Mouse (Mus musculus): Measurements from ENCODE around the gene Siah1b. TPM values are rescaled to one million over a fixed set of nuclear protein-coding genes. Genes with fewer than 3 reads are reported as not detected.

Siah1b gene
- polyA plus RNA-seq, 1 experiment = 8.8 TPM

- TF ChIP-seq POLR2A (IDR thresholded peaks at IDR 0.05; ENCODE audit: extremely low read depth, insufficient read depth, low read length) = no peak
- no peak for TF ChIP-seq CTCF (IDR thresholded peaks at IDR 0.05; ENCODE audit: extremely low read depth, insufficient read depth, low read length)
- H3K4me1 ChIP-seq (ENCODE audit: control insufficient read depth, insufficient read depth, low read length) = no peaks in the 10 kb centered on the region
- H3K27ac ChIP-seq (ENCODE audit: insufficient read depth, low read length) = no peak overlapping the region
- peak overlapping the region; percentile 20; the same call in 1 of the 2 replicates for H3K4me3 ChIP-seq (ENCODE audit: insufficient read depth, low read length)
Measured at GRCm38 (mm10) chrX:164042069-164042468, 34.2 kb downstream of the Siah1b start.

DNA sequence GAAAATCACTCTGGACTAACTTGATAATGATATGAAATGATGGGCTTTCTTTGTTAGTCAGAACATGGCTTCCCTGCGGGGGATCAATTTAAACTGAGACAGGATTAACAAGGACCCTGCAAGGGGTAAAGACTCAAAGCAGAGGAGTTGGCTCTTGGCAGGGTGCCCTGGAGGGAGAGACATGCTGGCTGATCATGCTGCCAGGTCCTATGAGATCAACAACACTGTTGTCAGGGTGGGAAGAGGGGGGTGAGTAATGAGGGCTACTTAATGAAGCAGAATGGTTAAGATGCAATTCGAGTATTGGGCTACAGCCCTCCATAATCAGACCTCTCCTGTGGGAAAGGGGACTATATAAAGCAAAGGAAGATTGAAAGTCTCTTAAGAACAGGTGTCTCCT, 37.4 kb downstream of the Siah1b start:
- H3K27ac ChIP-seq (ENCODE audit: insufficient read depth, low read length) = no peak overlapping the region
- H3K4me1 ChIP-seq (ENCODE audit: control insufficient read depth, insufficient read depth, low read length) = no peaks in the 10 kb centered on the region
- TF ChIP-seq POLR2A (IDR thresholded peaks at IDR 0.05; ENCODE audit: extremely low read depth, insufficient read depth, low read length) (no peak), CTCF (IDR thresholded peaks at IDR 0.05; ENCODE audit: extremely low read depth, insufficient read depth, low read length) (no peak)
- no peak overlapping the region for H3K4me3 ChIP-seq (ENCODE audit: insufficient read depth, low read length)

DNA sequence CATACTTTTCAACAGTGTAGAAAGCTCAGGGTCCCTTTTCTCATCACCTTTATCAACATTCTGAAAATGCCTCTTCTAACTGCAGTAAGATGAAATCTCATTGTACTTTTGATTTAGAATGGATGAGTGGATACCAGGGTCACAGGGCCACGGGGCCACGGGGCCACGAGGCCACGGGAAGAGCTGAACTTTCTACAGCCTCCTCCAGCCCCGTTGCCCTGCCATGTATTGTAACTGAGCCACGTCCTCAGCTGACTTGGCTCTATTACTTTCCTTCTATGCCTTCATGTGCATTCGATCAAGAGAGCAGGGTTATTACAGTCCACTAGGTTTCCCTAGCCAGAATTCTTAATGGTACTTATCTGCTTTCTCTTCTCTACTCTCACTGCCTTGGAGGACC, 40.4 kb downstream of the Siah1b start:
- H3K27ac ChIP-seq (ENCODE audit: insufficient read depth, low read length) = no peak overlapping the region
- no peaks in the 10 kb centered on the region for H3K4me1 ChIP-seq (ENCODE audit: control insufficient read depth, insufficient read depth, low read length)
- H3K4me3 ChIP-seq (ENCODE audit: insufficient read depth, low read length) = no peak overlapping the region
- TF ChIP-seq CTCF (IDR thresholded peaks at IDR 0.05; ENCODE audit: extremely low read depth, insufficient read depth, low read length) (no peak), POLR2A (IDR thresholded peaks at IDR 0.05; ENCODE audit: extremely low read depth, insufficient read depth, low read length) (no peak)

DNA sequence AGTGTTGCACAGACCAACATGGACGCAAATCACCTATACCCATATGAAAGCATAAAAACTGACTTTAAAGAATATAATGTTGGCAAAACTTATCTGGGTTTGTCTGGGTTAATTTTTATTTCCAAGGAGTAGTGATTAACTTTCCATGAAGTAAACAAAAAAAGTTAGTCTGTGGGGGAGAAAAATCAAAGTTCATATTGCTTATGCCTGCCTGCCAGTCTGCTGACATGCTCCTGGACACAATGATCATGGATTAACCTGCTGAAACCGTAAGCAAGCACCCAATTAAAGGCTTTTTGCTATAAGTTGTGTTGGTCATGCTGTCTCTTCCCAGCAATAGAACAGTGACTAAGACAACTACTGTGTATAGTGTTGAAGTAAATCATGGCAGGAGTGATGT, 40.9 kb downstream of the Siah1b start:
- TF ChIP-seq CTCF (IDR thresholded peaks at IDR 0.05; ENCODE audit: extremely low read depth, insufficient read depth, low read length) (no peak), POLR2A (IDR thresholded peaks at IDR 0.05; ENCODE audit: extremely low read depth, insufficient read depth, low read length) (no peak)
- Histone ChIP-seq H3K4me3 (ENCODE audit: insufficient read depth, low read length) (no peak overlapping the region), H3K27ac (ENCODE audit: insufficient read depth, low read length) (no peak overlapping the region)

GRCm38 (mm10) chrX:164032526-164032925, 43.8 kb downstream of the Siah1b start:
- Histone ChIP-seq H3K4me1 (ENCODE audit: control insufficient read depth, insufficient read depth, low read length) (no peaks in the 10 kb centered on the region), H3K4me3 (ENCODE audit: insufficient read depth, low read length) (no peak overlapping the region), H3K27ac (ENCODE audit: insufficient read depth, low read length) (no peak overlapping the region)
- TF ChIP-seq POLR2A (IDR thresholded peaks at IDR 0.05; ENCODE audit: extremely low read depth, insufficient read depth, low read length) = no peak
- TF ChIP-seq CTCF (IDR thresholded peaks at IDR 0.05; ENCODE audit: extremely low read depth, insufficient read depth, low read length) = no peak

More for the DNA sequence above, 40.9 kb downstream of the Siah1b start:
- H3K4me1 ChIP-seq (ENCODE audit: control insufficient read depth, insufficient read depth, low read length) = no peaks in the 10 kb centered on the region

DNA sequence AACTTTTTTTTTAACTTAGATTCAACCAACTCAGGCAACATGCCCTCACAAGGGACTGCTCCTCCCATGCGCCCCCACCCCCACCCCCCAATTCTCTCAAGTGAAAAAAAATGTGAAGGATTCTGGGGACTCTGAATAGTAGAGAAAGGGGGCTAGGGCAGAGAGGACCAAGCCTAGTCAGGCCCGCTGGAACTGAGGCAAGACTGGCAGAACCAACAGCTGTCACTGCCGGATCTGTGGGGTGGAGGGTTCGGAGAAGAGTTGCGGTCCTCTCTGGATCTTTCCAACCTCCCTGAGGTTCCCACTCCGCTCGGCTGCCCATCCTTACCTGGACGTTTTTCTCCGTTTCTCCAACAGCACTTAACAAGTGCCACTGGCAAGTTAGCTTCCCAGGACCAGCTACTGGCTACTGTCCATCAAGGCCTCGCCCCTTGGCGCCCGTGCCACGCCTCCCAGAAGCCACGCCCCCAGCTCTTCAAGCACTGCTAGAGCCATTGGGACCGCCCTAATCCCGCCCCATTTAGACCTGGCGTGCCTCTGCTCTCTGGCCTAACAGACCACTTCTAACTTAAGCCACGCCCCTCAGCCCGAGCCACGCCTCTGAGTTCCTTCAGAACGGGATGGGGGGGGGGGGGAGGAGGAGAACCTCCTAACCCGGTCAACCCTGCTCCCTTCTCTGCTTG, 48.5 kb downstream of the Siah1b start, which contains the start of gene Car5b:
TSS of gene Car5b (minus strand) at position 391 of the 683 bp plus-strand sequence.
- no peaks in the 10 kb centered on the region for H3K4me1 ChIP-seq (ENCODE audit: control insufficient read depth, insufficient read depth, low read length)
- TF ChIP-seq POLR2A (IDR thresholded peaks at IDR 0.05; ENCODE audit: extremely low read depth, insufficient read depth, low read length) = no peak
- TF ChIP-seq CTCF (IDR thresholded peaks at IDR 0.05; ENCODE audit: extremely low read depth, insufficient read depth, low read length) = no peak
- H3K4me3 ChIP-seq (ENCODE audit: insufficient read depth, low read length) = peak within 1 kb of the TSS; percentile 27; the same call in 1 of the 2 replicates
- no peak within 1 kb of the TSS for H3K27ac ChIP-seq (ENCODE audit: insufficient read depth, low read length)

Other genes starting within 250 kb of the Siah1b start
- 25.0 and 25.1 TPM in 2 replicates for gene Ap1s2, start 167.5 kb downstream of the Siah1b start, polyA plus RNA-seq (2012; rRNA removed)
- 33.0 and 35.0 TPM in 2 replicates for gene Zrsr2, start 117.8 kb downstream of the Siah1b start, polyA plus RNA-seq (2012; rRNA removed)
- 3.5 and 3.7 TPM in 2 replicates for gene Car5b, start 48.5 kb downstream of the Siah1b start, polyA plus RNA-seq (2012; rRNA removed)
- not detected in 2 replicates for gene Cltrn, start 12.3 kb upstream of the Siah1b start, polyA plus RNA-seq (2012; rRNA removed)
- gene Ace2, start 62.8 kb upstream of the Siah1b start, polyA plus RNA-seq (2012; rRNA removed) = 1.2 and 1.6 TPM in 2 replicates
- 1.6 and 1.7 TPM in 2 replicates for gene Bmx, start 181.7 kb upstream of the Siah1b start, polyA plus RNA-seq (2012; rRNA removed)
- 6.3 and 7.4 TPM in 2 replicates for gene Pir, start 192.9 kb upstream of the Siah1b start, polyA plus RNA-seq (2012; rRNA removed)